Mouse (Mus musculus) kidney, postnatal 0 days (tissue): Measurements from ENCODE around the gene Igsf11. TPM values are rescaled to one million over a fixed set of nuclear protein-coding genes. Genes with fewer than 3 reads are reported as not detected.

ENCODE experiments used
- ATAC-seq: fragments of 200-750 bp; cut with Nextera tagmentation; replicated peaks from 2 replicates; pipeline ENCODE4 v1.8.0; 2017; ENCODE audit warnings: low read depth, moderate number of reproducible peaks, moderate TSS enrichment, moderate library complexity; ENCODE audit not compliant: low FRiP score
- DNase-seq: peaks from one replicate; pipeline ENCODE4 v3.0.0-alpha.2; 2016; ENCODE audit warnings: low spot score
- H3K27ac ChIP-seq: fragments of 300-500 bp; sonication (generic); 2 replicates; pipeline ENCODE4 v1.5.1; 2014; ENCODE audit warnings: mild to moderate bottlenecking
- H3K27me3 ChIP-seq: fragments of 300-500 bp; sonication (generic); 2 replicates; pipeline ENCODE4 v1.6.1; 2014; ENCODE audit warnings: low read length, mixed read lengths; ENCODE audit not compliant: insufficient read depth
- H3K36me3 ChIP-seq: fragments of 300-500 bp; sonication (generic); 2 replicates; pipeline ENCODE4 v1.6.1; 2014; ENCODE audit warnings: low read length, mixed read lengths; ENCODE audit not compliant: insufficient read depth
- H3K4me1 ChIP-seq: fragments of 300-500 bp; sonication (generic); replicated peaks from 2 replicates; pipeline ENCODE4 v1.6.1; 2014; ENCODE audit warnings: antibody characterized with exemption, low read length, mixed read lengths; ENCODE audit not compliant: insufficient read depth
- H3K4me2 ChIP-seq: fragments of 300-500 bp; sonication (generic); 2 replicates; pipeline ENCODE4 v1.6.1; 2014; ENCODE audit warnings: mild to moderate bottlenecking, low read length, moderate library complexity, mixed read lengths
- H3K4me3 ChIP-seq: fragments of 300-500 bp; sonication (generic); replicated peaks from 2 replicates; pipeline ENCODE4 v1.5.1; 2014; ENCODE audit warnings: low read depth, low read length
- H3K9ac ChIP-seq: fragments of 300-500 bp; sonication (generic); 2 replicates; pipeline ENCODE4 v1.6.1; 2014; ENCODE audit warnings: low read depth, low read length
- H3K9me3 ChIP-seq: fragments of 300-500 bp; sonication (generic); replicated peaks from 2 replicates; pipeline ENCODE4 v1.6.1; 2016; ENCODE audit warnings: low read length, inconsistent platforms, mixed read lengths
- CTCF ChIP-seq: IDR thresholded peaks from 2 replicates; pipeline ENCODE4 v1.5.1; 2016; ENCODE audit warnings: antibody characterized with exemption, low read depth, mild to moderate bottlenecking, moderate library complexity
- WGBS: fragments of 180-500 bp; shearing (Covaris S2); extraction: QIAGEN DNeasy Blood & Tissue Kit; methylation state at CpG from one replicate; pipeline ENCODE4 v1.1.7; 2014; 5-methylcytosine and 5-hydroxymethylcytosine counted together
- polyA plus RNA-seq: library from polyadenylated mRNA; unstranded; fragments of >200 nt; fragmentation: Nextera tagmentation; extraction: Ambion mirVana; gene quantifications from 2 replicates; pipeline ENCODE4 v1.2.1, GENCODE M21; 2015

Igsf11 gene
- polyA plus RNA-seq: 7.1 and 8.4 TPM in 2 replicates

DNA sequence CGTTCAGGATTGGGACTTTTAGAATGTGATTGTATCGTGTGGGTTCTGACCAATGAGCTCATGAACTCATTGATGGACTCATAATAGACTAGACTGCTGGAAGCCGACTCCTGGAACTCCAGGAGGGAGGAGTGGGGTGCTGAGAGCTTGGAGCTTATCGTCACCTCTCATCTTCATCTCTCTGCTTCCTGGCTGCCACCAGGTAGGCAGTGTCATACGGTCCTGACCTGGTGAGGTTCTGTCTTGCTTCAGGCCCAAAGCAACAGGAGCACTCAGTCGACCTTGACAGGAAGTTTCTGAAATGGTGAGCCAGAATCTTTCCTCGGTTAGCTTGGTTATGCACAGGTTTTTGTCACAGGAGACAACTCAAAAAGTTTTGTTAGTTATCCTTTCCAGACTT lies at the start of gene Igsf11:
TSS of gene Igsf11 (plus strand) at position 301 of the 400 bp plus-strand sequence.
- no peak for TF ChIP-seq CTCF
- Histone ChIP-seq H3K27ac (no peak within 1 kb of the TSS), H3K9me3 (no peaks in the 10 kb centered on the region), H3K4me3 (no peak within 1 kb of the TSS), H3K4me1 (no peaks in the 10 kb centered on the region), H3K27me3 (no peaks in the 10 kb centered on the region), H3K36me3 (no peaks in the 10 kb centered on the region), H3K9ac (no peak within 1 kb of the TSS), H3K4me2 (no peak within 1 kb of the TSS)
- DNase-seq: no peak
- WGBS: 83% methylated on average over 7 of the region's 7 CpGs
- no peak for ATAC-seq

DNA sequence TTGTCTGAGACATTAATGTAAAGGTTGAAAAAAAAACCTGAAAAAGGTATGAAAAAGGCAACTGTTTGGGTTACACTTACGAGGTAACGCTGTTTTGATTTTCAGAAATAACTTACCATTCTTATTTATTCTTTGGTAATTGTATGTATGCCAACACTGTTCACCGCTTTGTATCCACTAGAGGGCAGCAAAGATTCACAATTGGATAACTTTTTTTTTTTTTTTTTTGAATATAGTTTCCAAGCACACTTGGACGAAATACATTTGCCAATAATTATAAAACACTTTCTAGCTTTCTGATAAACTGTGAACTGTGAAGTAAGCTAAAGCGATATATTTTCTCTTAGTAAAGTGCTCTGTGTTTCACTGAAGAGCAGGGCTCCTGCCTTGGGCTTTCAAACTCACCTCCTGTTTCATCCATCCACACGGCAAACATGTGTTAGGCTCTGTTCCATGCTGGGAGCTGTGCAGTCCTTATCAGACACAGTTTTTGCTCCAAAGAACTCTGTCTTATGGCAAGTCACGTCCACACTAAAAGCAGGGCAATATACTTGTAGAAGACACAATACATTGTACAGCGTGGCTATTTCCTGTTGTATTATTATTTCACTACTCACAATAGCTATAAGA lies 34.2 kb upstream of the Igsf11 start:
- H3K4me3 ChIP-seq: no peak overlapping the region
- ATAC-seq: no peak
- no peaks in the 10 kb centered on the region for H3K9me3 ChIP-seq
- H3K4me2 ChIP-seq: no peak overlapping the region
- WGBS: 28% methylated on average over 8 of the region's 8 CpGs
- H3K36me3 ChIP-seq: no peaks in the 10 kb centered on the region
- TF ChIP-seq CTCF: peak; percentile 88
- H3K27me3 ChIP-seq: no peaks in the 10 kb centered on the region
- no peak overlapping the region for H3K27ac ChIP-seq
- no peak overlapping the region for H3K9ac ChIP-seq
- peak; percentile 74 for DNase-seq
- H3K4me1 ChIP-seq: no peaks in the 10 kb centered on the region

DNA sequence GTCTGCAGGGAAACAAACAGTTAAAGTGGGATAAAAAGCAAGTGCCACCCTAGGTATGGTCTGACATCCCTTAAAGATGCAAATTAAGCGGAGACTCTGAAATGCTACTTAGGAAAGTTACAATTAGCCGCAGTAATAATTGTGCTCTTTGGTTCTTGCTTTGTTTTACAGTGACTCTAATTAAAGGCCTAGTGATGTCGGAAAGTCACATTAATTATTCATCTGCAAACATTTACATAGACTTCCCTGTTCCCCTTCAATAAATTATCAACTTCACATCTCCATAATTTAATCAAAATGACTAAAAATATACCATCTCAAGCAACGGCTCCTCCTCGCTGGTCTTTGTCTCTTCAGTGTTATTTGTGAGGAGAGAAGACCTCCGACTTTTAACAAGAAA lies 31.9 kb upstream of the Igsf11 start:
- ATAC-seq (no peak), DNase-seq (no peak)
- Histone ChIP-seq H3K9ac (no peak overlapping the region), H3K4me1 (no peaks in the 10 kb centered on the region), H3K27ac (no peak overlapping the region), H3K27me3 (no peaks in the 10 kb centered on the region), H3K4me3 (no peak overlapping the region), H3K4me2 (no peak overlapping the region), H3K36me3 (no peaks in the 10 kb centered on the region), H3K9me3 (no peaks in the 10 kb centered on the region)
- WGBS: 58% methylated on average over 6 of the region's 6 CpGs
- TF ChIP-seq CTCF: no peak

DNA sequence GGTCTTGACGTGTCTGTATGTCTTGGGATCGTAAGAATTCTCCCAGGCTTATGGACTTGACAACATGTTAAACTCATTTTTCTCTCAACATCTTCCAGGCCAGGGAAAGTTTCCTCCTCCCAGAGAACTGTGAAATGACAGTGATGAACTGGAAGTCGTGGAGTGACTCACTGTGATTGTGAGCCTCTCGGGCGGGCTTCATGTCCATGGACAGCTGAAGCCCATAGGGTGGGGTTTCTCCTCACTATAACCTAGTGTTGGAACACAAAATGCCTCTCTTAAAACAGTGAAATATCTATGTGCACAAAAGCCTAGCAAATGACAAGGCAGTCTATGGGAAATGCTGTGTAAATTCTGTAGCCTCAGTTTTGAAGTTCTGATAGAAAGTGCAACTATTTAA lies 28.1 kb upstream of the Igsf11 start:
- H3K36me3 ChIP-seq: no peaks in the 10 kb centered on the region
- H3K4me2 ChIP-seq: no peak overlapping the region
- no peak for TF ChIP-seq CTCF
- H3K9me3 ChIP-seq: no peaks in the 10 kb centered on the region
- H3K9ac ChIP-seq: no peak overlapping the region
- WGBS: 77% methylated on average over 5 of the region's 5 CpGs
- no peak overlapping the region for H3K4me3 ChIP-seq
- H3K27me3 ChIP-seq: no peaks in the 10 kb centered on the region
- no peak for ATAC-seq
- DNase-seq: no peak
- H3K4me1 ChIP-seq: no peaks in the 10 kb centered on the region
- H3K27ac ChIP-seq: no peak overlapping the region

DNA sequence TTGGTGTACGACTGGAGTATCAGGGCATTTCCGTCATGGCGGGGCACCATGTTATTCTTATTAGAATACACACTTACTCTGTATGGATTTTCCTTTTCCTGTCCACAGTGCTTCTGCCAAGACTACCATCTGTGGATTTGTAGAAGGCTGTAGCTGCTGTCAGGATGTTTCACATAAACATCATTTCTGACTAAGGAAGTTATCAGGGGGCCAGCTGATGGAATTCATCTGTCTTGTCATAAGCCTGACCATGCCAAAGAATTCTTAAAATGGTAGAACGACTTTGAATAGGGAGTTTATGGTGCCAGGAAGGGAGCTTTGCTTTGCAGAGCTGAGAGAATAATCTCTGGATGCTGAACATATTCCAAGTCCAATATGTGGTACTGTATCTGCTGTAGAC lies 19.2 kb upstream of the Igsf11 start:
- TF ChIP-seq CTCF: no peak
- Histone ChIP-seq H3K4me1 (no peaks in the 10 kb centered on the region), H3K4me3 (no peak overlapping the region), H3K27ac (no peak overlapping the region), H3K4me2 (no peak overlapping the region), H3K9ac (no peak overlapping the region), H3K36me3 (no peaks in the 10 kb centered on the region), H3K9me3 (no peaks in the 10 kb centered on the region), H3K27me3 (no peaks in the 10 kb centered on the region)
- 85% methylated on average over 4 of the region's 4 CpGs for WGBS
- DNase-seq (no peak), ATAC-seq (no peak)

DNA sequence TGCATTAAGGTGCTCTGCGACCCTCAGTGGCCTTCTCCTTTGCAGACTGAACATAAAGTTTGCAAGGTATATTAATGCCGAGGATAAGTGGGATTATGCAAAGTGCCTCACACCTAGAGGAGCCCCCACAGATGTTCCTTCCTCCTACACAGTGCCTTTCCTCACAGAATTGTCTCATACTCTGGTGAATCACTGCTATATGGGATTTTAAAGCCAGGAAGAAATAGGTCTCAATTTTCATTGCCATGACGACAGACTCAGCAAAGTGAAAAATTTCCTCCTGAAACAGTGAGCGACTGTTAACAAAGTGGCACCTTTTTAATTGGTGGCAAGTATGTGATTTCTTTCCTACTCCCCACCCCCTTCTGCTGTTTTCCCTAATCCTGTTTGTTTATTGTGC lies 18.0 kb upstream of the Igsf11 start:
- Histone ChIP-seq H3K4me3 (no peak overlapping the region), H3K4me2 (no peak overlapping the region), H3K27me3 (no peaks in the 10 kb centered on the region), H3K9ac (no peak overlapping the region), H3K27ac (no peak overlapping the region), H3K4me1 (no peaks in the 10 kb centered on the region), H3K36me3 (no peaks in the 10 kb centered on the region), H3K9me3 (no peaks in the 10 kb centered on the region)
- ATAC-seq: no peak
- no peak for TF ChIP-seq CTCF
- 33% methylated on average over 4 of the region's 4 CpGs for WGBS
- no peak for DNase-seq
